Mouse (Mus musculus) v-Abl transformed pro-B cells (cell line): ENCODE results near the gene Spef1.
"Not testable (repeated sequence)": the region's sequence is repeated elsewhere in the genome, so short reads cannot be mapped to it uniquely, and the experiment has no call there.

Experiments used
- in situ Hi-C, 2 experiments: fragments of 400-800 bp; cut with MboI; formaldehyde crosslinking; loops; one replicate each; pipeline ENCODE4 v1.15.1; 2025; ENCODE audit not compliant: unreplicated experiment in 2 of 2

The Spef1 gene

GRCm38 (mm10) chr2:131186771-131187601 is at the start of gene Spef1, which contains the start of gene Cdc25b:
Spef1 (minus strand) TSS chr2:131187282.
Cdc25b (plus strand) TSS chr2:131186949.
- in situ Hi-C loops: no loop called here

GRCm38 (mm10) chr2:131234970-131235635 is 48.0 kb upstream of the Spef1 start:
- in situ Hi-C loops: no loop called here

- in situ Hi-C loops: no loop called here
These were observed 47.1 kb upstream of the Spef1 start for GRCm38 (mm10) chr2:131234127-131234650.

GRCm38 (mm10) chr2:131233307-131234126 is 46.4 kb upstream of the Spef1 start, which contains the start of gene Mavs:
Mavs (plus strand) TSS chr2:131234063.
- in situ Hi-C loops: no loop called here

GRCm38 (mm10) chr2:131232558-131232957 is 45.5 kb upstream of the Spef1 start:
- in situ Hi-C loops: no loop called here

- in situ Hi-C loops: no loop called here
These were observed 40.2 kb upstream of the Spef1 start for GRCm38 (mm10) chr2:131227243-131227642.

- in situ Hi-C loops: not testable (repeated sequence)
These were observed 39.6 kb upstream of the Spef1 start for GRCm38 (mm10) chr2:131226669-131227068.

GRCm38 (mm10) chr2:131225178-131225577 is 38.1 kb upstream of the Spef1 start:
- in situ Hi-C loops: no loop called here

- in situ Hi-C loops: no loop called here
These were observed 36.5 kb upstream of the Spef1 start for GRCm38 (mm10) chr2:131223569-131223968.

- in situ Hi-C loops: no loop called here
These were observed 35.5 kb upstream of the Spef1 start for GRCm38 (mm10) chr2:131222562-131222961.

- in situ Hi-C loops: no loop called here
These were observed 34.9 kb upstream of the Spef1 start for GRCm38 (mm10) chr2:131221853-131222515.

GRCm38 (mm10) chr2:131220030-131220429 is 32.9 kb upstream of the Spef1 start:
- in situ Hi-C loops: no loop called here

GRCm38 (mm10) chr2:131215941-131216858 is 29.1 kb upstream of the Spef1 start:
- in situ Hi-C loops: no loop called here

GRCm38 (mm10) chr2:131213773-131214172 is 26.7 kb upstream of the Spef1 start:
- in situ Hi-C loops: loop anchor here (5.0 kb wide), 1 partner anchor 36 kb away; no protein-coding TSS in a partner anchor

GRCm38 (mm10) chr2:131211026-131211615 is 24.0 kb upstream of the Spef1 start:
- in situ Hi-C loops: loop anchor here (5.0 kb wide), 1 partner anchor 34 kb away; no protein-coding TSS in a partner anchor

- in situ Hi-C loops: loop anchor here (5.0 kb wide), 2 partner anchors 33 to 42 kb away; no protein-coding TSS in a partner anchor
These were observed 23.1 kb upstream of the Spef1 start for GRCm38 (mm10) chr2:131209969-131210792.

- in situ Hi-C loops: loop anchor here in 1 of 2 experiments (5.0 kb wide), 1 partner anchor 43 kb away; no protein-coding TSS in a partner anchor
These were observed 22.2 kb upstream of the Spef1 start for GRCm38 (mm10) chr2:131209125-131209795.
